Mouse (Mus musculus): Measurements from ENCODE around the gene Stx4a.

GRCm38 (mm10) chr7:127809846-127810245, 14.2 kb upstream of the Stx4a start:
- no peak for TF ChIP-seq CTCF (IDR thresholded peaks at IDR 0.05)
- no peak for TF ChIP-seq EP300 (IDR thresholded peaks at IDR 0.05)
